Mouse (Mus musculus) hindbrain, embryonic 14.5 days (tissue): ENCODE measurements around the gene E2f6. TPM values are rescaled to one million over a fixed set of nuclear protein-coding genes. Genes with fewer than 3 reads are reported as not detected.

Experiments used
- ATAC-seq: fragments of 200-750 bp; cut with Nextera tagmentation; 2 replicates; pipeline ENCODE4 v1.8.0; 2017; ENCODE audit warnings: moderate number of reproducible peaks, mild to moderate bottlenecking, moderate TSS enrichment, moderate library complexity; ENCODE audit not compliant: low FRiP score
- DNase-seq: peaks from one replicate; pipeline ENCODE4 v3.0.0-alpha.2; 2015; ENCODE audit warnings: low spot score
- H3K27ac ChIP-seq: fragments of 300-500 bp; sonication (generic); 2 replicates; pipeline ENCODE4 v1.5.1; 2014; ENCODE audit warnings: mild to moderate bottlenecking, moderate library complexity
- H3K27me3 ChIP-seq: fragments of 300-500 bp; sonication (generic); 2 replicates; pipeline ENCODE4 v1.6.1; 2014; ENCODE audit warnings: mild to moderate bottlenecking, low read length, mixed read lengths; ENCODE audit not compliant: control insufficient read depth, insufficient read depth
- H3K36me3 ChIP-seq: fragments of 300-500 bp; sonication (generic); replicated peaks from 2 replicates; pipeline ENCODE4 v1.6.1; 2014; ENCODE audit not compliant: control insufficient read depth, insufficient read depth
- H3K4me1 ChIP-seq: fragments of 300-500 bp; sonication (generic); replicated peaks from 2 replicates; pipeline ENCODE4 v1.6.1; 2014; ENCODE audit warnings: antibody characterized with exemption, low read length, mixed read lengths; ENCODE audit not compliant: control insufficient read depth, insufficient read depth
- H3K4me2 ChIP-seq: fragments of 300-500 bp; sonication (generic); replicated peaks from 2 replicates; pipeline ENCODE4 v1.6.1; 2014; ENCODE audit warnings: mild to moderate bottlenecking, moderate library complexity
- H3K4me3 ChIP-seq: fragments of 300-500 bp; sonication (generic); replicated peaks from 2 replicates; pipeline ENCODE4 v1.5.1; 2014; ENCODE audit warnings: mild to moderate bottlenecking, low read length
- H3K9ac ChIP-seq: fragments of 300-500 bp; sonication (generic); 2 replicates; pipeline ENCODE4 v1.6.1; 2014
- H3K9me3 ChIP-seq: fragments of 300-500 bp; sonication (generic); 2 replicates; pipeline ENCODE4 v1.6.1; 2016; ENCODE audit warnings: low read length; ENCODE audit not compliant: control insufficient read depth
- WGBS: fragments of 180-500 bp; shearing (Covaris S2); extraction: QIAGEN DNeasy Blood & Tissue Kit; methylation state at CpG from one replicate; pipeline ENCODE4 v1.1.7; 2014; 5-methylcytosine and 5-hydroxymethylcytosine counted together
- polyA plus RNA-seq: library from polyadenylated mRNA; unstranded; fragments of >200 nt; fragmentation: Nextera tagmentation; extraction: Ambion mirVana; gene quantifications from 2 replicates; pipeline ENCODE4 v1.2.1, GENCODE M21; 2014

The E2f6 gene
- polyA plus RNA-seq, 1 experiment from 2014 or later: 32.5 TPM

DNA sequence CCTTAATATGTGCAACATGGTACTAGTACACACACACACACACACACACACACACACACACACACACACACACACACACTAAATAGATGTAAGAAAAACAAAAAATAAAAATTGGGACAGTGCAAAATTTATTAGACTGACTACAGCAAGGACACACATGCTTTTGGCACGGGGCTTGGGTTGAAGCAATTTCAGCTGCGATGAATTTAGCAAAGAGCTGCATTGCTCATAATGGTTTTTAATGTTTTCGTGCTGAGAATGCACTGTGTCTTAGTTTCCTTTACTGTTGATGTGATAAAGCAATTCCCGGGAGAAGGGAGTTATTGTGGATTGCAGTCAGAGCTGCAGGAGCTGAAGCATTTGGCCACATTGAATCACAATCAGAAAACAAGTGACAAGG lies 27.0 kb downstream of the E2f6 start:
- H3K9me3 ChIP-seq: no peaks in the 10 kb centered on the region
- no peak overlapping the region for H3K27ac ChIP-seq
- DNase-seq (no peak), ATAC-seq (no peak)
- no peaks in the 10 kb centered on the region for H3K27me3 ChIP-seq
- H3K36me3 ChIP-seq: no peaks in the 10 kb centered on the region
- no peaks in the 10 kb centered on the region for H3K4me1 ChIP-seq
- no peak overlapping the region for H3K9ac ChIP-seq
- WGBS: 87% methylated on average over 4 of the region's 4 CpGs
- no peak overlapping the region for H3K4me3 ChIP-seq
- H3K4me2 ChIP-seq: no peak overlapping the region

DNA sequence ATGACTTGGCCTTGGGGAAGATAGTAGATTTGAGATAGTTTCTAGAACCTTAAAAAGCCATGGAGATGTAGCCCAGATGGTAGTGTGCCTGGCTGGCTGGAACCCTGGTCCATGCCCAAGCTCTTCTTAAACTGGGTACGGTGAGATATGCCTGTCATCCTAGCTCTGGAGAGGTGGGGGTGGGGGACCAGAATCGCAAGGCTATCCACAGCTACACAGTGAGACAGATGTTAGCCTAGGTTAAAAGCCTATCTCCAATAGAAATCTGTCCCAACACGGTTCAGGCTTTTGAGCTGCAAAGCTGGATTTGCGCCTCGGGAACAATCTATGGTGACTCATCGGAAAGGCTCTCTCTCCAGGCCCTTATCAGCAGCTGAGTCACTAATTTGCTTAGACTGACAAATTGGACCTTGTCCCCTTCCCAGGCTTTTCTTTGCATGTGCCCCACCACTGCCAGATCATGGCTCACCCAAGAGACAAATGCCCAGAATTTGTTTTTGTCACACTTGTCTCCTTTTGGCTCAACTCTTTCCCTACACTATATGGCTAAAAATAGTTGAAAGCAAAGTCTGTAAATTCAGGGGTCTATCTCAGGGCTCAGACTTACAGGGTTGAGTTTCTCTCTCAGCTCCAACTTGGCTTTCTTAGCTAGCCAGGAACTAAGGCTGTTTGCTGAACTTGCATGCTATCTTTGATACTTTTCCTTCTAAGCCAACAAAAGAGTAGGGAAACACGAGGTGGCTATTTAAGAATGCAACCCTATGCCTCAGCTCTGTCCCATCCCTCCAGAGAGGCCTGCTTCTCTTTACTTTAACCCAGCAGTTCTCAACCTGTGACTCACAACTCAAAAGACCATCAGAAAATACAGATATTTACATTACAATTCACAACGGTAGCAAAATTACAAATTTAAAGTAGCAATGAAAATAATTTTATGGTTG lies 30.3 kb downstream of the E2f6 start:
- H3K4me1 ChIP-seq: no peaks in the 10 kb centered on the region
- no peaks in the 10 kb centered on the region for H3K9me3 ChIP-seq
- WGBS: 85% methylated on average over 8 of the region's 8 CpGs
- ATAC-seq (no peak), DNase-seq (no peak)
- no peak overlapping the region for H3K4me2 ChIP-seq
- H3K27me3 ChIP-seq: no peaks in the 10 kb centered on the region
- no peaks in the 10 kb centered on the region for H3K36me3 ChIP-seq
- H3K27ac ChIP-seq: no peak overlapping the region
- no peak overlapping the region for H3K9ac ChIP-seq
- no peak overlapping the region for H3K4me3 ChIP-seq

DNA sequence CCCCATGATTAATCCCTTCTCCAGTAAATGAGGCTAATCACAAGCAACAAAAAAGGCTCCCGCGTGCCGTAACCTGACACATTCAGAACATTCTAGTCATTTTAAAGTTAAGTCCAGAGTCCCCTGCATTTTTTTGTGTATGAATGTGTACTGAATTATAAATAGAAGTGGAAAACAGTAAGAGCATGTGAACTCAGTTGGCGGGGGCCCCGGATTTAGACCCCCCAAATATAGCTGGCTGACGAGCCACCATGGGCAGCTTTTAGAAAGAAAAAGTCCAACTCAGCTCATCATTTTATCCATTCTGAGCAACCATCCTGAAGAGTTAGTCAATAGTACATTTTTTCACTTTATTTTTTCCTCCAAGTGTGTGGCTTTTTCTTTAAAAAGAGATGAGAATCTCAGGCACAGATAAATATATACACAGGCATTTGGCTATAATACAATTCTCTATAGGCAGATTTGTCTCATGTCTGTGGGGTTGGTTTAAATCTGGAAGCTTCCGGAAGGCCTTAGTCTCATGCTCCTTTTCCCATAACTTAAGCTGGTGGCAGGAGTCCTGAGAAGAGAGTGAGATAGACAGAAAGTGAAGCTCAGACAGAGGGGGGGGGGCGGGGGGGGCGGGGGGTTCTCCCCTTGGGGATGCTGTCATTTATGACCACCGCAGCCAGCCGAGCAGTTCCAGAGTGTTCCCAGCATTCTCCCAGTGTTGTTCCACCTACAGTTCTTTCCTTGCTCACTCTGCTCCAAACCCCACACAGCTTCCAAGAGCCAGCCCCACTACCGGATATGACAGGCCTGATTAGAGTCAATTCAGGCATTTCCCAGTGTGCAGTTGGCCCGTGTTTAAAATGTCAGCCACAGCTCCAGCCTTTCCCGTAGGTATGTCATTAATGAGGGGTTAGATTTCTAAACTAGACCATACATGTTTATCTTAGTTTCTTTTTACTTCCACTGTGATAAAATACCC lies 34.1 kb downstream of the E2f6 start:
- ATAC-seq (no peak), DNase-seq (no peak)
- H3K9me3 ChIP-seq: no peaks in the 10 kb centered on the region
- no peaks in the 10 kb centered on the region for H3K36me3 ChIP-seq
- no peaks in the 10 kb centered on the region for H3K4me1 ChIP-seq
- H3K27me3 ChIP-seq: no peaks in the 10 kb centered on the region
- H3K27ac ChIP-seq: no peak overlapping the region
- no peak overlapping the region for H3K4me2 ChIP-seq
- no peak overlapping the region for H3K4me3 ChIP-seq
- 74% methylated on average over 12 of the region's 14 CpGs for WGBS
- no peak overlapping the region for H3K9ac ChIP-seq

DNA sequence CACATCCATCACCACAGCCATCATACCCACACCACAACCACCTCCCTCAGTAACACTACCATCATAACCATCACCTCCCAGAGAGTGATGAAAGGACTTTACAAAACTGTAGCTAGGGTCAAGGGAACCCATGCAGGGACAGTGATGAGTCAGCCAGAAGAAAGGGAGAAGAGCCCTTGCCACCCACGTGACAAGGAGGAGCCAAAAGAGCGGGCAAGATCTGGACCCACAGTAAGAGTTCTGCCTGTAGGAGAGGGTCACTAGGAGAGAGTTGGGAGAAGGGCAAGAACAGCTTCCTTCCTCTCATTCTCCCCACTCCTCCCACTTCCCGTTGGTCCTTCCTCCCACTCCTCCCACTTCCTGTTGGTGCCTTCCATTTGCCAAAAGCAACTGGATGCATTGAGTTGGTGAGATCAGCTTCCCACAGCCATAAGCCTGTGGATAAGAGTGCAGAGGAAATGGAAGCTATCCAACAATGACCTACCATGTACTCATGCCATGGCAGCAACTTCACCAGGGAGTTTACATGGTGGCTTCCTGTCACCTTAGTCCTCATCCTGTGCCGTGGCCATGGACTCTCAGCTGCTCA lies 36.5 kb downstream of the E2f6 start:
- Histone ChIP-seq H3K4me3 (no peak overlapping the region), H3K4me2 (no peak overlapping the region), H3K9me3 (no peaks in the 10 kb centered on the region), H3K36me3 (no peaks in the 10 kb centered on the region), H3K27ac (no peak overlapping the region), H3K27me3 (no peaks in the 10 kb centered on the region), H3K9ac (no peak overlapping the region), H3K4me1 (no peaks in the 10 kb centered on the region)
- DNase-seq: no peak
- WGBS: 82% methylated on average over 4 of the region's 4 CpGs
- ATAC-seq: no peak

DNA sequence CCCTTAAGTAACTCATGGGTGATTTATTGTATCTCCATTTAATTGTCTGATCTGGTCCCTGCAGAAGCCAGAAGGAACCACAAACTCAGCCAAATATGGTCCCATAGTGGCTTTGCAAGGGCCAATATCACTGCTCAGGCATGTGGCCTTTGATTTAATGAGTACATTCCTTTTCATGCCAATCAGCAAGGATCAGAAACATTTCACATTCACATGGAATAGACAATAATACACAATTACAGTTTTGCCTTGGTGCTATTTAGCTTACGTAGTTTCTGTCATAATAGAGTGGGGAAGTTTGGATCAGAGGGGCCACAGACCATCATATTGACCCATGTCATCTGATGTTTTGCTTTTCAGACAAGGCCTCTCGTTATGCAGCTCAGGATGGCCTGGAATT lies 37.7 kb downstream of the E2f6 start:
- ATAC-seq: no peak
- Histone ChIP-seq H3K9ac (no peak overlapping the region), H3K4me2 (no peak overlapping the region)

DNA sequence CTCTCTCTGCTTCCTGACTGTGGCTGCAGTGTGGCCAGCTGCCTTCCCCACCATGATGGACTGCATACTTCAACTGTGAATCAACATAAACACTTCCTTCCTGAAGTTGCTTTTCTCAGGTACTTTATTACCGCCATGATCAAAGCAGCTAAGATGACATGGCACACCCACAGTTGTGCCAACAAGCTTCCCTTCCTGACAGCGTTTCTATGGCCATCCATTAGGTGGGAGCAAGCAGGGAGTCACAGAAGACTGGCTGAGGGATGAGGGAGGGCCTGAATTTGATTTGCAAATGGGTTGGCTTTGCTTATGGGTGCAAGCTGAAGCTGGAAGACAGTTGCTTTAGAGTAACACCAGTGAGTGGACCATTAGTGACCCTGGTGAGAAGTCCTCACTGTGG lies 39.1 kb downstream of the E2f6 start:
- H3K4me1 ChIP-seq: no peaks in the 10 kb centered on the region
- no peak for ATAC-seq
- WGBS: 62% methylated on average over 2 of the region's 2 CpGs

More for the DNA sequence above, 37.7 kb downstream of the E2f6 start:
- Histone ChIP-seq H3K27me3 (no peaks in the 10 kb centered on the region), H3K4me3 (no peak overlapping the region), H3K9me3 (no peaks in the 10 kb centered on the region), H3K4me1 (no peaks in the 10 kb centered on the region), H3K27ac (no peak overlapping the region), H3K36me3 (no peaks in the 10 kb centered on the region)
- DNase-seq: no peak
- WGBS: 89% methylated on average over 2 of the region's 2 CpGs

DNA sequence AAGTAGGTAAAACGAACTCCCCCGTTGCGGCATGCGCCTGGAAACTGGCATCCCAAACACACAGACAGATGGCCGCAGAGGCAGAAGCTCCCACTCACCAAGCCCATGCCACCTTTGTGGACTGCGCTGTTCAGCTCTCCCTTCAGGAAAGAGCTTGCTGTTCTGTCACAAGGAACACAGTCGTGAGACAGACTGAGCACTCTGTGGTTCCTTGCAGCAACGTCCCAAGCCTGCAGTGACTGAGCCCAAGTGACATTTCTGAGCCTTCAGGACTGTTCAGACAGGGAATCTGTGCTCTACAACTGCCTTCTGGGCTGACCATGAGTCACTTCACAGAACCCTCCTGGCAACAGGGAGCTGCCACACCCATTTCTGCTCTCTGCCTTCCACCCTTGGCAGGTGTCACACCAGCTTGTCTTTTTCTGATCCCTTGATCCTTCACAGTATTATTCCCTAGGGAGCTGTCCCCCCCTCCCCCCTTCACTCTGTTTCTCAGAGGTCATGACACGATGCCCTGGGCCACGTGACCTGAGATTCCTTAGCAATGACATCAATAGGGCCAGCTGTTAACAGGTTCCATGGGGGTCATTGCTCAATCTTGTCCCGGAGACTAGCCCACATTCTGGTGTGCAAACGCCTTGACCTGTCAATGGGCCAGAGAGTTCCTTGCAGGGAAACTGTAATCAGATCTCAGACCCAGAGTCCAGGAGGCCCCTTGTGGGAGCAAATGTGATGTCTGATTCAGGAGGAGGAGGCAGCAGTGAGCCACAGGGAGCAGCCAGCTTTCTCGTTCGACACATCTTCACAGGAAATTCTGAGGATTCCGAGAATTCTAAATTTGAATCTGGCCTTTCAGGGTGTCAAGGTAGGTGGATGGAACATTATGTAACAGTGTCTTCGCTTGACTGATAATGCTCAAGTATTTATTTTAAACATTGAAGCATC lies 39.9 kb downstream of the E2f6 start:
- no peak overlapping the region for H3K4me3 ChIP-seq
- no peak overlapping the region for H3K4me2 ChIP-seq
- no peaks in the 10 kb centered on the region for H3K9me3 ChIP-seq
- ATAC-seq (no peak), DNase-seq (no peak)
- H3K36me3 ChIP-seq: no peaks in the 10 kb centered on the region
- H3K4me1 ChIP-seq: peaks cover 6% of the 10 kb centered on the region
- no peaks in the 10 kb centered on the region for H3K27me3 ChIP-seq
- H3K9ac ChIP-seq: no peak overlapping the region
- no peak overlapping the region for H3K27ac ChIP-seq
- WGBS: 48% methylated on average over 16 of the region's 16 CpGs

More for the DNA sequence above, 39.1 kb downstream of the E2f6 start:
- Histone ChIP-seq H3K36me3 (no peaks in the 10 kb centered on the region), H3K4me2 (no peak overlapping the region), H3K9ac (no peak overlapping the region), H3K9me3 (no peaks in the 10 kb centered on the region), H3K4me3 (no peak overlapping the region), H3K27me3 (no peaks in the 10 kb centered on the region), H3K27ac (no peak overlapping the region)
- DNase-seq: no peak

DNA sequence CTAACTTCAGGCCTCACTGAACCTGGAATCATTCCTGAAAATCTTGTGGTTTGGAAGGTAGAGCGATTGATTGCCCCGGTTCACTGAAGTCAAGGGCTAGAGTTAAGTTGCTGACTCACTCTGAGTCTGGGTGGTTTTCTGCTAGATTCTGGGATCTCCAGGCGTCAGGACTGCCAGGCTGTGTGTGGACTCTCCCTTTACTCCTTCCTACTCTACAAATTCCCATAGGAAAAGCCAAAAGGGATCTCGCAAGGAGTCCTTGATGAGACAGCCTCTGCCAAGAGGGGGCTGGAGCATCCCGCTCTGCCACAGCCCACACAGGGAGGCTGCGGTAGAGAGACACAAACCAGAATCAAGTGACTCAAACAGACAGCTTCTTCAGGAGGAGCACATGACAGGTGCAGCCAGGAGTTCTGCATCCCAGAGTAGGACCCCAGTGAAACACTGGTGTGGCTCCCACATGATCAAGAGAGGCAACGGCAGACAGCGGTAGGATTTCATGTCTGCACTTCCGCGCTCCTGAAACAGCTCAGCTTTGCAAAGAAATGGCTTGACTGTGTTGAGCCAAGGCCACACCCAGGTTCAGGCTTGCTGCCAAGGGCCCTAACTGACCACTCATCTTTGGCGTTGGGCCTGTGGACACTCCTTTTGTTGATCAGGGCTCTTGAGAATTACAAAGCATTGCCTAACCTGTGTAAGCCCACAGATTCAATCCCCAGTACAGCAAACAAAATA lies 42.8 kb downstream of the E2f6 start:
- Histone ChIP-seq H3K27me3 (no peaks in the 10 kb centered on the region), H3K9me3 (no peaks in the 10 kb centered on the region), H3K36me3 (no peaks in the 10 kb centered on the region), H3K9ac (no peak overlapping the region), H3K27ac (no peak overlapping the region), H3K4me2 (no peak overlapping the region), H3K4me1 (peaks cover 17% of the 10 kb centered on the region), H3K4me3 (no peak overlapping the region)
- DNase-seq (no peak), ATAC-seq (no peak)
- 85% methylated on average over 11 of the region's 11 CpGs for WGBS
